Mouse (Mus musculus) thymus, postnatal 4 days (tissue): ENCODE data around the gene Lrrc30.

Experiments used
- DNase-seq: peaks from one replicate; pipeline ENCODE4 v3.0.0; 2021

Gene Lrrc30

GRCm38 (mm10) chr17:67632676-67633339, at the start of gene Lrrc30:
TSS of gene Lrrc30 (minus strand) at chr17:67632723.
- DNase-seq: no peak

- DNase-seq: no peak
Measured at GRCm38 (mm10) chr17:67681084-67681483, 48.6 kb upstream of the Lrrc30 start.

GRCm38 (mm10) chr17:67678576-67678975, 46.1 kb upstream of the Lrrc30 start:
- no peak for DNase-seq

- peak; percentile 40 for DNase-seq
Measured at GRCm38 (mm10) chr17:67667981-67668380, 35.5 kb upstream of the Lrrc30 start.

- DNase-seq: no peak
Measured at GRCm38 (mm10) chr17:67666981-67667380, 34.5 kb upstream of the Lrrc30 start.

- no peak for DNase-seq
Measured at GRCm38 (mm10) chr17:67664299-67664698, 31.8 kb upstream of the Lrrc30 start.

- DNase-seq: peak; percentile 36
Measured at GRCm38 (mm10) chr17:67651506-67651905, 19.0 kb upstream of the Lrrc30 start.

GRCm38 (mm10) chr17:67641627-67642026, 9.1 kb upstream of the Lrrc30 start:
- no peak for DNase-seq

- no peak for DNase-seq
Measured at GRCm38 (mm10) chr17:67638119-67638810, 5.7 kb upstream of the Lrrc30 start.

GRCm38 (mm10) chr17:67636951-67637350, 4.4 kb upstream of the Lrrc30 start:
- DNase-seq: no peak

- DNase-seq: no peak
Measured at GRCm38 (mm10) chr17:67636304-67636703, 3.8 kb upstream of the Lrrc30 start.

GRCm38 (mm10) chr17:67629746-67630145, 2.8 kb downstream of the Lrrc30 start:
- no peak for DNase-seq

GRCm38 (mm10) chr17:67629211-67629657, 3.3 kb downstream of the Lrrc30 start:
- DNase-seq: no peak

- DNase-seq: no peak
Measured at GRCm38 (mm10) chr17:67628475-67628874, 4.0 kb downstream of the Lrrc30 start.

GRCm38 (mm10) chr17:67625431-67625830, 7.1 kb downstream of the Lrrc30 start:
- DNase-seq: no peak

- DNase-seq: no peak
Measured at GRCm38 (mm10) chr17:67619001-67619400, 13.5 kb downstream of the Lrrc30 start.

GRCm38 (mm10) chr17:67614381-67614780, 18.1 kb downstream of the Lrrc30 start:
- DNase-seq: no peak

- DNase-seq: no peak
Measured at GRCm38 (mm10) chr17:67612576-67612975, 19.9 kb downstream of the Lrrc30 start.

- no peak for DNase-seq
Measured at GRCm38 (mm10) chr17:67612151-67612550, 20.4 kb downstream of the Lrrc30 start.

GRCm38 (mm10) chr17:67604446-67604845, 28.1 kb downstream of the Lrrc30 start:
- no peak for DNase-seq

GRCm38 (mm10) chr17:67602556-67602955, 30.0 kb downstream of the Lrrc30 start:
- no peak for DNase-seq

- peak; percentile 75 for DNase-seq
Measured at GRCm38 (mm10) chr17:67584937-67585579, 47.5 kb downstream of the Lrrc30 start.

GRCm38 (mm10) chr17:67584533-67584932, 48.0 kb downstream of the Lrrc30 start:
- no peak for DNase-seq

- no peak for DNase-seq
Measured at GRCm38 (mm10) chr17:67583422-67583821, 49.1 kb downstream of the Lrrc30 start.
